Comparison of ENCODE assay signal across 14 mouse cellular contexts in genomic region chr16:91085239-91085825, GRCm38 (mm10). TPM values are rescaled to one million over a fixed set of nuclear protein-coding genes. Genes with fewer than 3 reads are reported as not detected.
A peak's percentile ranks its signal among the peaks of the same experiment; 100 is the strongest.
DNase-seq lines count a peak whose midpoint lies in the region; ATAC-seq and TF ChIP-seq lines count a peak whose summit lies in the region.
"Had no signal": no experiment of that assay in that cellular context is flagged by ENCODE, and none has a peak within 500 bp of the region (broad histone marks: within the 10 kb centered on the region; RNA-seq: fewer than 3 reads in every experiment).

No protein-coding gene starts in this region.

- no peak overlapping the region for H3K9ac ChIP-seq in forebrain, embryonic 13.5 days
- no peak overlapping the region for H3K9ac ChIP-seq in forebrain, embryonic 12.5 days
- peak overlapping the region; percentile 0; the same call in 1 of the 2 replicates for H3K9ac ChIP-seq in liver, adult 2 months (ENCODE audit: low read depth, low read length)
- H3K9ac ChIP-seq in embryonic facial prominence, embryonic 14.5 days (ENCODE audit: low read depth, low read length) = no peak overlapping the region
- no peak overlapping the region for H3K9ac ChIP-seq in liver, embryonic 14.5 days (replicated peaks)
- H3K9ac ChIP-seq: midbrain, embryonic 13.5 days had no signal

- WGBS in forebrain, embryonic 13.5 days = 68% methylated on average over 17 of the region's 17 CpGs
- 69% methylated on average over 17 of the region's 17 CpGs for WGBS in forebrain, embryonic 12.5 days
- 18% methylated on average over 17 of the region's 17 CpGs for WGBS in liver, adult 2 months
- WGBS in embryonic facial prominence, embryonic 14.5 days = 42% methylated on average over 17 of the region's 17 CpGs
- WGBS in liver, embryonic 14.5 days (ENCODE audit: insufficient replicate concordance) = 75% methylated on average over 17 of the region's 17 CpGs

- no peaks in the 10 kb centered on the region for H3K36me3 ChIP-seq in forebrain, embryonic 13.5 days (ENCODE audit: poor library complexity, severe bottlenecking)
- no peaks in the 10 kb centered on the region for H3K36me3 ChIP-seq in forebrain, embryonic 12.5 days (replicated peaks)
- H3K36me3 ChIP-seq in liver, adult 2 months (ENCODE audit: control insufficient read depth, insufficient read depth, low read length) = no peaks in the 10 kb centered on the region
- H3K36me3 ChIP-seq in embryonic facial prominence, embryonic 14.5 days (ENCODE audit: control insufficient read depth, insufficient read depth, low read length) = no peaks in the 10 kb centered on the region
- H3K36me3 ChIP-seq in liver, embryonic 14.5 days (replicated peaks; ENCODE audit: control insufficient read depth, insufficient read depth, low read depth) = no peaks in the 10 kb centered on the region
- H3K36me3 ChIP-seq: midbrain, embryonic 13.5 days had no signal

- no peak overlapping the region for H3K27ac ChIP-seq in forebrain, embryonic 13.5 days
- no peak overlapping the region for H3K27ac ChIP-seq in forebrain, embryonic 12.5 days
- H3K27ac ChIP-seq in liver, adult 2 months (replicated peaks; ENCODE audit: insufficient read depth, low read depth, low read length) = no peak overlapping the region
- H3K27ac ChIP-seq in embryonic facial prominence, embryonic 14.5 days (replicated peaks; ENCODE audit: low read depth, low read length) = no peak overlapping the region
- peak overlapping the region; percentile 99 for H3K27ac ChIP-seq in liver, embryonic 14.5 days
- H3K27ac ChIP-seq: midbrain, embryonic 13.5 days; stomach, postnatal 0 days had no signal

- H3K79me2 ChIP-seq in liver, adult 2 months (ENCODE audit: control insufficient read depth, insufficient read depth, low read length) = no peaks in the 10 kb centered on the region

- no peak for TF ChIP-seq POLR2A in liver, adult 2 months (IDR thresholded peaks at IDR 0.05; ENCODE audit: extremely low read depth, insufficient read depth, low read length)

- ATAC-seq in forebrain, embryonic 13.5 days = peak; percentile 61
- no peak for ATAC-seq in forebrain, embryonic 12.5 days (ENCODE audit: low FRiP score)
- ATAC-seq in embryonic facial prominence, embryonic 14.5 days (ENCODE audit: low read depth) = peak; percentile 44; the same call in 1 of the 2 replicates
- no peak for ATAC-seq in liver, embryonic 14.5 days (ENCODE audit: insufficient read depth)
- ATAC-seq: midbrain, embryonic 13.5 days had no signal

- H3K4me1 ChIP-seq in forebrain, embryonic 13.5 days = peaks cover 17% of the 10 kb centered on the region
- H3K4me1 ChIP-seq in forebrain, embryonic 12.5 days = no peaks in the 10 kb centered on the region
- peaks cover 10% of the 10 kb centered on the region for H3K4me1 ChIP-seq in liver, adult 2 months (ENCODE audit: control insufficient read depth, insufficient read depth, low read length)
- 0 out of 2 replicates have a peak, but pooled peaks cover 4% of the 10 kb centered on the region for H3K4me1 ChIP-seq in embryonic facial prominence, embryonic 14.5 days (ENCODE audit: control insufficient read depth, insufficient read depth, low read length)
- peaks cover 27 to 37% of the 10 kb centered on the region in 2 experiments for H3K4me1 ChIP-seq in liver, embryonic 14.5 days (replicated peaks; ENCODE audit: control insufficient read depth in 2 of 2, insufficient read depth in 2 of 2, low read length in 1 of 2)
- H3K4me1 ChIP-seq: midbrain, embryonic 13.5 days had no signal

- TF ChIP-seq CTCF in liver, adult 2 months (IDR thresholded peaks at IDR 0.05; ENCODE audit: low read depth, low read length) = no peak
- TF ChIP-seq CTCF in liver, embryonic 14.5 days (IDR thresholded peaks at IDR 0.05; ENCODE audit: low read depth) = no peak

- H3K27me3 ChIP-seq in forebrain, embryonic 13.5 days = peaks cover 23% of the 10 kb centered on the region
- H3K27me3 ChIP-seq in forebrain, embryonic 12.5 days = peaks cover 21% of the 10 kb centered on the region; the same call in 1 of the 2 replicates
- H3K27me3 ChIP-seq in liver, adult 2 months (ENCODE audit: control insufficient read depth, insufficient read depth, low read length) = 0 out of 2 replicates have a peak, but pooled peaks cover 2% of the 10 kb centered on the region
- no peaks in the 10 kb centered on the region for H3K27me3 ChIP-seq in embryonic facial prominence, embryonic 14.5 days (replicated peaks; ENCODE audit: control insufficient read depth, insufficient read depth, low read length)
- no peaks in the 10 kb centered on the region for H3K27me3 ChIP-seq in liver, embryonic 14.5 days (ENCODE audit: control insufficient read depth, insufficient read depth, low read length)

- no peaks in the 10 kb centered on the region for H3K9me3 ChIP-seq in forebrain, embryonic 13.5 days (replicated peaks)
- 0 out of 2 replicates have a peak, but pooled peaks cover 7% of the 10 kb centered on the region for H3K9me3 ChIP-seq in forebrain, embryonic 12.5 days
- no peaks in the 10 kb centered on the region for H3K9me3 ChIP-seq in embryonic facial prominence, embryonic 14.5 days (ENCODE audit: control insufficient read depth, low read length)
- peaks cover 3% of the 10 kb centered on the region for H3K9me3 ChIP-seq in liver, embryonic 14.5 days (ENCODE audit: control insufficient read depth, low read length)
- H3K9me3 ChIP-seq: midbrain, embryonic 13.5 days had no signal

- peak overlapping the region; percentile 13 for H3K4me2 ChIP-seq in forebrain, embryonic 13.5 days
- H3K4me2 ChIP-seq in forebrain, embryonic 12.5 days = no peak overlapping the region
- H3K4me2 ChIP-seq in embryonic facial prominence, embryonic 14.5 days (ENCODE audit: low read depth, low read length) = peak overlapping the region; percentile 27
- H3K4me2 ChIP-seq in liver, embryonic 14.5 days (ENCODE audit: low read depth) = no peak overlapping the region
- H3K4me2 ChIP-seq: midbrain, embryonic 13.5 days had no signal

- DNase-seq in liver, adult 2 months (ENCODE audit: extremely low read depth, low read depth, low spot score) = peak; percentile 85
- no peak for DNase-seq in liver
- DNase-seq in embryonic facial prominence, embryonic 14.5 days (ENCODE audit: low spot score) = peak; percentile 60
- DNase-seq in liver, embryonic 14.5 days (ENCODE audit: low read depth in 3 of 3, low spot score in 3 of 3) = no peak
- DNase-seq in gastrocnemius, postnatal 4 days (ENCODE audit: low spot score in 2 of 2) = no peak
- DNase-seq: embryo, embryonic 11 days; kidney, adult 8-10 months; thymus, postnatal 25 days had no signal

- no peak overlapping the region for H3K4me3 ChIP-seq in forebrain, embryonic 13.5 days
- H3K4me3 ChIP-seq in forebrain, embryonic 12.5 days (replicated peaks) = no peak overlapping the region
- 0 out of 2 replicates have a peak overlapping the region, but pooled peaks have one; percentile 9 for H3K4me3 ChIP-seq in liver, adult 2 months (ENCODE audit: insufficient read depth, low read depth, low read length)
- H3K4me3 ChIP-seq in embryonic facial prominence, embryonic 14.5 days (ENCODE audit: low read depth, low read length) = no peak overlapping the region
- no peak overlapping the region for H3K4me3 ChIP-seq in liver, embryonic 14.5 days (ENCODE audit: insufficient read depth in 1 of 2, low read depth in 2 of 2, low read length in 2 of 2)
- H3K4me3 ChIP-seq: midbrain, embryonic 13.5 days; myocyte had no signal

- no peak for TF ChIP-seq EP300 in liver, embryonic 14.5 days (IDR thresholded peaks at IDR 0.05; ENCODE audit: low read depth)

RNA-seq across cellular contexts. Expression of gene 4932438H23Rik, which starts 9.6 kb away (rescaled TPM):
- polyA plus RNA-seq in forebrain, embryonic 13.5 days (2015; fragmentation: Nextera tagmentation; extraction: Ambion mirVana) = 0.68 and 0.93 TPM in 2 replicates
- polyA plus RNA-seq in forebrain, embryonic 12.5 days (2016; fragmentation: Nextera tagmentation; extraction: Ambion mirVana) = 0.43 TPM in 1 of 2 replicates, not detected in the other
- not detected in 2 replicates for total RNA-seq in liver, adult 2 months (2014; rRNA removed)
- not detected in 2 replicates for polyA plus RNA-seq in liver, adult 2 months (2012; rRNA removed)
- 0.49 and 0.72 TPM in 2 replicates for polyA plus RNA-seq in embryonic facial prominence, embryonic 14.5 days (2014; fragmentation: Nextera tagmentation; extraction: Ambion mirVana)
- polyA plus RNA-seq in liver, embryonic 14.5 days (2012; rRNA removed) = not detected in 2 replicates
- not detected in 2 replicates for polyA plus RNA-seq in liver, embryonic 14.5 days (2014; fragmentation: Nextera tagmentation; extraction: Ambion mirVana)
- total RNA-seq in gastrocnemius, postnatal 4 days (2021) = 1 to 10 TPM; 3.0 to 3.7 TPM
- polyA plus RNA-seq: heart, embryonic 16.5 days had no signal

RNA-seq across cellular contexts. Expression of gene Paxbp1, which starts 41.0 kb away (rescaled TPM):
- polyA plus RNA-seq in forebrain, embryonic 13.5 days (2015; fragmentation: Nextera tagmentation; extraction: Ambion mirVana) = 75.8 and 77.1 TPM in 2 replicates
- 105 TPM in 2 replicates for polyA plus RNA-seq in forebrain, embryonic 12.5 days (2016; fragmentation: Nextera tagmentation; extraction: Ambion mirVana)
- 24.1 and 26.1 TPM in 2 replicates for total RNA-seq in liver, adult 2 months (2014; rRNA removed)
- polyA plus RNA-seq in liver, adult 2 months (2012; rRNA removed) = 4.8 and 8.1 TPM in 2 replicates
- polyA plus RNA-seq in embryonic facial prominence, embryonic 14.5 days (2014; fragmentation: Nextera tagmentation; extraction: Ambion mirVana) = 51.8 and 58.2 TPM in 2 replicates
- polyA plus RNA-seq in liver, embryonic 14.5 days (2012; rRNA removed) = 17.4 and 25.9 TPM in 2 replicates
- polyA plus RNA-seq in liver, embryonic 14.5 days (2014; fragmentation: Nextera tagmentation; extraction: Ambion mirVana) = 14.8 and 16.5 TPM in 2 replicates
- 10 to 100 TPM; 30.5 to 42.7 TPM for total RNA-seq in gastrocnemius, postnatal 4 days (2021)

Comparison
In these comparisons a context has a peak if more than half of its experiments do, and no peak if none do; other contexts are left out.
1. ATAC-seq: peak in forebrain, embryonic 13.5 days (single experiment) and embryonic facial prominence, embryonic 14.5 days (single experiment); none in forebrain, embryonic 12.5 days (single experiment) and liver, embryonic 14.5 days (single experiment).
2. H3K4me2 ChIP-seq: peak in forebrain, embryonic 13.5 days (single experiment) and embryonic facial prominence, embryonic 14.5 days (single experiment); none in forebrain, embryonic 12.5 days (single experiment) and liver, embryonic 14.5 days (single experiment).
3. DNase-seq: peak in liver, adult 2 months (single experiment) and embryonic facial prominence, embryonic 14.5 days (single experiment); none in liver (single experiment), liver, embryonic 14.5 days (0 of 3) and gastrocnemius, postnatal 4 days (0 of 2).